10 mouse cellular contexts compared by ENCODE assay signal in the genomic region with DNA sequence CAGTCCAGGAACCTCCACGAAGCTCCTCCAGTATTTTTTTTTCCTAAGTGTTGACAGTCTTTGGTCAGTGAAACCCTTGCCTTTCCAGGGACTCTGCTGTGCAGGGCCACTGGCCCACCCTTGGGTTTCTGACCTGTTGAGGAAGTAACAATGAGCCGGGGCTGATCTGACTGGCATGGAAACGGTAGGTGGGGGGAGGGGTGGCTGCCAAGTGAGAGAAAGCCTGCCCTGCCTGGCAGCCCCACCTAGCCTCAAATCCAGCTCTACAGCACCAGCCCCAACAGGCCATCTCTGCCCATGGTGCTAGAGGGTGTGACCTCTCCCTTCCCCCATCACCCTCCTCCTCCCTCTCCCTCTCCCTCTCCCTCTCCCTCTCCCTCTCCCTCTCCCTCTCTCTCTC. TPM values are rescaled to one million over a fixed set of nuclear protein-coding genes. Genes with fewer than 3 reads are reported as not detected.
DNase-seq lines count a peak whose midpoint lies in the region; ATAC-seq and TF ChIP-seq lines count a peak whose summit lies in the region.
"Had no signal": no experiment of that assay in that cellular context is flagged by ENCODE, and none has a peak within 500 bp of the region (broad histone marks: within the 10 kb centered on the region; RNA-seq: fewer than 3 reads in every experiment).

No protein-coding gene starts in this region.

- no peak overlapping the region for H3K4me3 ChIP-seq in kidney, embryonic 14.5 days (ENCODE audit: low read length)
- no peak overlapping the region for H3K4me3 ChIP-seq in CH12.LX (replicated peaks in 1 of 3; ENCODE audit: low read depth in 2 of 3, low read length in 2 of 3, poor library complexity in 1 of 3)

- H3K36me3 ChIP-seq in kidney, embryonic 14.5 days (ENCODE audit: control insufficient read depth, insufficient read depth, low read length), result no peaks in the 10 kb centered on the region
- peaks cover 9 to 49% of the 10 kb centered on the region in 2 experiments for H3K36me3 ChIP-seq in CH12.LX (replicated peaks in 1 of 2; ENCODE audit: control insufficient read depth in 1 of 2, insufficient read depth in 1 of 2, low read length in 1 of 2)

- no peaks in the 10 kb centered on the region for H3K79me2 ChIP-seq in CH12.LX (replicated peaks; ENCODE audit: control insufficient read depth, extremely low read depth, insufficient read depth, poor library complexity, severe bottlenecking)

- no peak overlapping the region for H3K27ac ChIP-seq in kidney, embryonic 14.5 days (ENCODE audit: low read depth, low read length)
- H3K27ac ChIP-seq in CH12.LX (ENCODE audit: insufficient read depth, low read depth), result no peak overlapping the region

- no peak for ATAC-seq in kidney, embryonic 14.5 days (ENCODE audit: low FRiP score, low TSS enrichment)

- DNase-seq in kidney, adult 18-20 months, result peak; percentile 51
- DNase-seq in CH12.LX (ENCODE audit: extremely low read depth), result peak; percentile 63
- DNase-seq in kidney, adult 9 months, result peak; percentile 60
- peak; percentile 72 for DNase-seq in lung, postnatal 36 days
- DNase-seq in embryo, embryonic 10.5 days (ENCODE audit: low spot score), result no peak
- DNase-seq in Muller cell, postnatal 12 days (ENCODE audit: inconsistent ontology term), result no peak
- no peak for DNase-seq in cerebellum, adult 8-10 months
- DNase-seq: adrenal gland, postnatal 25 days; cerebellum, adult 9-10 months had no signal

- H3K9ac ChIP-seq in kidney, embryonic 14.5 days (ENCODE audit: low read depth, low read length), result no peak overlapping the region
- no peak overlapping the region for H3K9ac ChIP-seq in CH12.LX (ENCODE audit: insufficient read depth, low read depth)

- no peaks in the 10 kb centered on the region for H3K27me3 ChIP-seq in kidney, embryonic 14.5 days (ENCODE audit: control insufficient read depth, insufficient read depth, low read length)
- H3K27me3 ChIP-seq in CH12.LX (replicated peaks), result no peaks in the 10 kb centered on the region

- TF ChIP-seq POLR2A in CH12.LX (IDR thresholded peaks at IDR 0.05; ENCODE audit: low read depth, low read length), result no peak

- no peak for TF ChIP-seq CTCF in CH12.LX (conservative IDR thresholded peaks at IDR 0.05 in 1 of 2, IDR thresholded peaks at IDR 0.05 in 1 of 2; ENCODE audit: low read depth in 2 of 2, low read length in 2 of 2)

- no peaks in the 10 kb centered on the region for H3K9me3 ChIP-seq in kidney, embryonic 14.5 days (ENCODE audit: control insufficient read depth, low read length)
- no peaks in the 10 kb centered on the region for H3K9me3 ChIP-seq in CH12.LX (replicated peaks; ENCODE audit: low read length)

- in situ Hi-C loops in CH12.LX (cut with MboI; ENCODE audit: low pct_ligation_motif_present, low pct_unique_long_range_greater_than_20kb, low sequenced_read_pairs), result loop anchor here (5.0 to 25.0 kb wide), 2 partner anchors 38 to 623 kb away; partner anchors contain the start of gene Grm2

- dilution Hi-C loops in CH12.LX (cut with MboI; ENCODE audit: extremely low pct_ligation_motif_present, extremely low pct_unique_long_range_greater_than_20kb, low sequenced_read_pairs), result no loop called here

- H3K4me2 ChIP-seq in kidney, embryonic 14.5 days (replicated peaks; ENCODE audit: low read depth, low read length), result no peak overlapping the region
- no peak overlapping the region for H3K4me2 ChIP-seq in CH12.LX (ENCODE audit: insufficient read depth, low read depth, poor library complexity, severe bottlenecking)

- no peak for TF ChIP-seq EP300 in CH12.LX (IDR thresholded peaks at IDR 0.05; ENCODE audit: low read length)

- TF ChIP-seq RAD21 in CH12.LX (IDR thresholded peaks at IDR 0.05; ENCODE audit: low read depth, low read length), result no peak

- 29% methylated on average over 3 of the region's 3 CpGs for WGBS in kidney, embryonic 14.5 days

- peaks cover 6% of the 10 kb centered on the region; the same call in 1 of the 2 replicates for H3K4me1 ChIP-seq in kidney, embryonic 14.5 days (ENCODE audit: control insufficient read depth, insufficient read depth, low read length)
- peaks cover 11 to 59% of the 10 kb centered on the region in 2 experiments for H3K4me1 ChIP-seq in CH12.LX (ENCODE audit: control insufficient read depth in 1 of 2, insufficient read depth in 2 of 2)

TF ChIP-seq in CH12.LX, 34 proteins besides CTCF, POLR2A, EP300 and RAD21:
- TF ChIP-seq CHD2 (IDR thresholded peaks at IDR 0.05; ENCODE audit: low read length) (0 out of 2 replicates have a peak, but pooled peaks have one; percentile 25), CHD1 (IDR thresholded peaks at IDR 0.05; ENCODE audit: low read depth, low read length) (no peak)
TF ChIP-seq in CH12.LX: peak in this region for 1.

RNA-seq across cellular contexts. Expression of gene Mapkapk3, which starts 4.7 kb away (rescaled TPM):
- 3.8 and 6.5 TPM in 2 replicates for polyA plus RNA-seq in kidney, embryonic 14.5 days (2014; fragmentation: Nextera tagmentation; extraction: Ambion mirVana)
- 33.3 and 39.8 TPM in 2 replicates for total RNA-seq in CH12.LX (2012; rRNA removed)
- 29.1 and 29.9 TPM in 2 replicates for total RNA-seq in CH12.LX (2014; rRNA removed)
- 30.1 and 33.1 TPM in 2 replicates for polyA plus RNA-seq in CH12.LX (2012; ENCODE audit: insufficient read length, low read depth)

RNA-seq across cellular contexts. Expression of gene Cish, which starts 10.8 kb away (rescaled TPM):
- polyA plus RNA-seq in kidney, embryonic 14.5 days (2014; fragmentation: Nextera tagmentation; extraction: Ambion mirVana), result 6.3 and 7.1 TPM in 2 replicates
- total RNA-seq in CH12.LX (2012; rRNA removed), result 1.7 and 3.5 TPM in 2 replicates
- 0.42 and 0.43 TPM in 2 replicates for total RNA-seq in CH12.LX (2014; rRNA removed)
- 2.2 and 4.6 TPM in 2 replicates for polyA plus RNA-seq in CH12.LX (2012; ENCODE audit: insufficient read length, low read depth)

RNA-seq across cellular contexts. Expression of gene Hemk1, which starts 53.1 kb away (rescaled TPM):
- 9.7 and 11.3 TPM in 2 replicates for polyA plus RNA-seq in kidney, embryonic 14.5 days (2014; fragmentation: Nextera tagmentation; extraction: Ambion mirVana)
- total RNA-seq in CH12.LX (2012; rRNA removed), result 12.2 and 20.5 TPM in 2 replicates
- total RNA-seq in CH12.LX (2014; rRNA removed), result 10.8 and 12.1 TPM in 2 replicates
- 11.9 TPM in 2 replicates for polyA plus RNA-seq in CH12.LX (2012; ENCODE audit: insufficient read length, low read depth)

RNA-seq across cellular contexts. Expression of gene Dock3, which starts 53.3 kb away (rescaled TPM):
- 0.23 and 0.93 TPM in 2 replicates for polyA plus RNA-seq in kidney, embryonic 14.5 days (2014; fragmentation: Nextera tagmentation; extraction: Ambion mirVana)
- 0.21 and 0.30 TPM in 2 replicates for total RNA-seq in CH12.LX (2012; rRNA removed)
- total RNA-seq in CH12.LX (2014; rRNA removed), result not detected in 2 replicates
- polyA plus RNA-seq in CH12.LX (2012; ENCODE audit: insufficient read length, low read depth), result not detected in 2 replicates

RNA-seq across cellular contexts. Expression of gene 6430571L13Rik, which starts 55.4 kb away (rescaled TPM):
- polyA plus RNA-seq in kidney, embryonic 14.5 days (2014; fragmentation: Nextera tagmentation; extraction: Ambion mirVana), result 0.31 and 0.43 TPM in 2 replicates
- total RNA-seq in CH12.LX (2012; rRNA removed), result 0.34 and 0.72 TPM in 2 replicates
- total RNA-seq in CH12.LX (2014; rRNA removed), result 0.11 TPM in 1 of 2 replicates, not detected in the other
- polyA plus RNA-seq in CH12.LX (2012; ENCODE audit: insufficient read length, low read depth), result 0.09 and 0.10 TPM in 2 replicates

Comparison
In these comparisons a context has a peak if more than half of its experiments do, and no peak if none do; other contexts are left out.
1. DNase-seq: peak in kidney, adult 18-20 months (single experiment), CH12.LX (single experiment), kidney, adult 9 months (single experiment) and lung, postnatal 36 days (single experiment); none in embryo, embryonic 10.5 days (single experiment), Muller cell, postnatal 12 days (single experiment) and cerebellum, adult 8-10 months (single experiment).